Mouse (Mus musculus): ENCODE data around the gene Clcn3.

GRCm38 (mm10) chr8:60870231-60871193 lies 112.6 kb downstream of the Clcn3 start:
- TF ChIP-seq SIN3A (IDR thresholded peaks at IDR 0.05; ENCODE audit: low read length) (no peak), POLR2A (IDR thresholded peaks at IDR 0.05; ENCODE audit: low read depth, low read length) (no peak), MYC (IDR thresholded peaks at IDR 0.05; ENCODE audit: low read depth, low read length) (no peak), EP300 (IDR thresholded peaks at IDR 0.05; ENCODE audit: low read length) (peak; percentile 33), MXI1 (IDR thresholded peaks at IDR 0.05; ENCODE audit: low read depth, low read length) (peak; percentile 16; the same call in 1 of the 2 replicates), BHLHE40 (IDR thresholded peaks at IDR 0.05; ENCODE audit: low read depth, low read length) (no peak; the same call in 1 of the 2 replicates), MAFK (IDR thresholded peaks at IDR 0.05; ENCODE audit: insufficient replicate concordance, low read length) (0 out of 2 replicates have a peak, but pooled peaks have one; percentile 36), ELF1 (IDR thresholded peaks at IDR 0.05; ENCODE audit: low read depth, low read length) (no peak), IRF4 (IDR thresholded peaks at IDR 0.05; ENCODE audit: low read depth, low read length) (no peak; the same call in 1 of the 2 replicates), USF1 (IDR thresholded peaks at IDR 0.05; ENCODE audit: low read depth, low read length) (no peak), JUN (IDR thresholded peaks at IDR 0.05; ENCODE audit: insufficient read depth, low read depth, low read length) (no peak), ZNF384 (IDR thresholded peaks at IDR 0.05; ENCODE audit: low read depth, low read length) (no peak), CTCF (conservative IDR thresholded peaks at IDR 0.05 in 1 of 2, IDR thresholded peaks at IDR 0.05 in 1 of 2; ENCODE audit: low read depth in 2 of 2, low read length in 2 of 2) (no peak), TCF12 (IDR thresholded peaks at IDR 0.05; ENCODE audit: low read depth, low read length) (no peak; the same call in 1 of the 2 replicates)

All from CH12.LX (cell line).